Mouse (Mus musculus) CH12.LX (cell line): ENCODE measurements around the gene M6pr. TPM values are rescaled to one million over a fixed set of nuclear protein-coding genes. Genes with fewer than 3 reads are reported as not detected.

Experiments
- DNase-seq: peaks from one replicate; pipeline ENCODE4 v3.0.0-alpha.2; 2013; ENCODE audit errors: extremely low read depth
- H3K27ac ChIP-seq: 2 replicates; pipeline ENCODE4 v1.5.1; 2012; ENCODE audit warnings: low read depth, mild to moderate bottlenecking, control low read depth, moderate library complexity; ENCODE audit not compliant: insufficient read depth
- H3K27me3 ChIP-seq: replicated peaks from 2 replicates; pipeline ENCODE3; 2012; ENCODE audit warnings: inconsistent platforms
- H3K36me3 ChIP-seq, 2 experiments: replicated peaks in 1 of 2; 2 replicates each; pipeline versions ENCODE3 to v1.6.1; 2012; ENCODE audit warnings: inconsistent platforms in 1 of 2, low read length in 1 of 2, mild to moderate bottlenecking in 1 of 2, mixed read lengths in 1 of 2, moderate library complexity in 1 of 2; ENCODE audit not compliant: control insufficient read depth in 1 of 2, insufficient read depth in 1 of 2
- H3K4me1 ChIP-seq, 2 experiments: 2 replicates each; pipeline ENCODE4 v1.6.1; 2012; ENCODE audit warnings: inconsistent platforms in 1 of 2, moderate library complexity in 1 of 2; ENCODE audit not compliant: insufficient read depth in 2 of 2, control insufficient read depth in 1 of 2
- H3K4me2 ChIP-seq: 2 replicates; pipeline ENCODE4 v1.6.1; 2012; ENCODE audit warnings: low read depth, mild to moderate bottlenecking, control low read depth; ENCODE audit not compliant: poor library complexity, insufficient read depth, severe bottlenecking
- H3K4me3 ChIP-seq, 3 experiments: fragments of 150-350 bp in 1 of 3; sonication (generic) in 1 of 3; replicated peaks in 1 of 3; 2 replicates each; pipeline versions ENCODE3 to v1.5.1; 2011 to 2012; ENCODE audit warnings: low read depth in 2 of 3, low read length in 2 of 3, mild to moderate bottlenecking in 2 of 3, moderate library complexity in 2 of 3, control low read depth in 1 of 3, improper control_type of control experiment in 1 of 3, inconsistent platforms in 1 of 3, mixed read lengths in 1 of 3; ENCODE audit not compliant: poor library complexity in 1 of 3
- H3K79me2 ChIP-seq: replicated peaks from 2 replicates; pipeline ENCODE4 v1.6.1; 2012; ENCODE audit warnings: mild to moderate bottlenecking, moderate library complexity; ENCODE audit not compliant: control insufficient read depth, poor library complexity, insufficient read depth, severe bottlenecking; ENCODE audit errors: extremely low read depth
- H3K9ac ChIP-seq: 2 replicates; pipeline ENCODE4 v1.6.1; 2012; ENCODE audit warnings: low read depth, mild to moderate bottlenecking, control low read depth, moderate library complexity; ENCODE audit not compliant: insufficient read depth
- H3K9me3 ChIP-seq: replicated peaks from 2 replicates; pipeline ENCODE3; 2012; ENCODE audit warnings: low read length, inconsistent platforms, mixed read lengths
- BHLHE40 ChIP-seq: IDR thresholded peaks from 2 replicates; pipeline ENCODE4 v1.6.1; 2011; ENCODE audit warnings: mild to moderate bottlenecking, low read depth, low read length, improper control_type of control experiment
- CHD1 ChIP-seq: IDR thresholded peaks from 2 replicates; pipeline ENCODE4 v1.6.1; 2012; ENCODE audit warnings: low read depth, low read length, improper control_type of control experiment, inconsistent platforms
- CTCF ChIP-seq, 2 experiments: IDR thresholded peaks in 1 of 2; conservative IDR thresholded peaks in 1 of 2; 2 replicates each; pipeline ENCODE4 v1.5.1; 2011 to 2012; ENCODE audit warnings: low read depth in 2 of 2, low read length in 2 of 2, improper control_type of control experiment in 1 of 2, inconsistent platforms in 1 of 2, mild to moderate bottlenecking in 1 of 2, moderate library complexity in 1 of 2
- E2F4 ChIP-seq: IDR thresholded peaks from 2 replicates; pipeline ENCODE4 v1.6.1; 2011; ENCODE audit warnings: low read depth, low read length, improper control_type of control experiment; ENCODE audit not compliant: insufficient replicate concordance
- ELF1 ChIP-seq: IDR thresholded peaks from 2 replicates; pipeline ENCODE4 v1.6.1; 2014; ENCODE audit warnings: low read depth, mild to moderate bottlenecking, inconsistent platforms, low read length, improper control_type of control experiment
- EP300 ChIP-seq: IDR thresholded peaks from 2 replicates; pipeline ENCODE4 v1.6.1; 2011; ENCODE audit warnings: low read length, improper control_type of control experiment
- HCFC1 ChIP-seq: IDR thresholded peaks from 2 replicates; pipeline ENCODE4 v1.6.1; 2012; ENCODE audit warnings: low read depth, mild to moderate bottlenecking, inconsistent platforms, low read length, improper control_type of control experiment
- JUN ChIP-seq: IDR thresholded peaks from 2 replicates; pipeline ENCODE4 v1.6.1; 2011; ENCODE audit warnings: low read depth, mild to moderate bottlenecking, low read length, improper control_type of control experiment, moderate library complexity; ENCODE audit not compliant: insufficient read depth
- MAFK ChIP-seq: IDR thresholded peaks from 2 replicates; pipeline ENCODE4 v1.6.1; 2011; ENCODE audit warnings: low read length, improper control_type of control experiment; ENCODE audit not compliant: insufficient replicate concordance
- MAX ChIP-seq: IDR thresholded peaks from 2 replicates; pipeline ENCODE4 v1.6.1; 2011; ENCODE audit warnings: low read length, improper control_type of control experiment
- MAZ ChIP-seq: IDR thresholded peaks from 2 replicates; pipeline ENCODE4 v1.6.1; 2012; ENCODE audit warnings: low read depth, mild to moderate bottlenecking, inconsistent platforms, low read length, improper control_type of control experiment, moderate library complexity
- MEF2A ChIP-seq: IDR thresholded peaks from 2 replicates; pipeline ENCODE4 v1.6.1; 2014; ENCODE audit warnings: low read depth, mild to moderate bottlenecking, inconsistent platforms, low read length, improper control_type of control experiment, borderline replicate concordance
- MXI1 ChIP-seq: IDR thresholded peaks from 2 replicates; pipeline ENCODE4 v1.6.1; 2011; ENCODE audit warnings: mild to moderate bottlenecking, low read depth, low read length, improper control_type of control experiment
- NELFE ChIP-seq: IDR thresholded peaks from 2 replicates; pipeline ENCODE4 v1.6.1; 2011; ENCODE audit warnings: low read depth, low read length, improper control_type of control experiment
- NRF1 ChIP-seq: IDR thresholded peaks from 2 replicates; pipeline ENCODE4 v1.6.1; 2014; ENCODE audit warnings: low read depth, mild to moderate bottlenecking, inconsistent platforms, low read length, improper control_type of control experiment, moderate library complexity
- POLR2AphosphoS2 ChIP-seq: IDR thresholded peaks from 2 replicates; pipeline ENCODE4 v1.6.1; 2011; ENCODE audit warnings: low read depth, low read length, improper control_type of control experiment
- RAD21 ChIP-seq: IDR thresholded peaks from 2 replicates; pipeline ENCODE4 v1.6.1; 2011; ENCODE audit warnings: low read depth, mild to moderate bottlenecking, low read length, improper control_type of control experiment, moderate library complexity
- RCOR1 ChIP-seq: conservative IDR thresholded peaks from 2 replicates; pipeline ENCODE4 v1.6.1; 2012; ENCODE audit warnings: low read depth, mild to moderate bottlenecking, inconsistent platforms, low read length, improper control_type of control experiment
- SIN3A ChIP-seq: IDR thresholded peaks from 2 replicates; pipeline ENCODE4 v1.6.1; 2012; ENCODE audit warnings: low read length, improper control_type of control experiment, inconsistent platforms
- TCF12 ChIP-seq: IDR thresholded peaks from 2 replicates; pipeline ENCODE4 v1.6.1; 2014; ENCODE audit warnings: low read depth, mild to moderate bottlenecking, inconsistent platforms, low read length, improper control_type of control experiment
- USF1 ChIP-seq: IDR thresholded peaks from 2 replicates; pipeline ENCODE4 v1.6.1; 2014; ENCODE audit warnings: low read depth, mild to moderate bottlenecking, inconsistent platforms, low read length, improper control_type of control experiment
- USF2 ChIP-seq: conservative IDR thresholded peaks from 2 replicates; pipeline ENCODE4 v1.6.1; 2011; ENCODE audit warnings: low read depth, low read length, improper control_type of control experiment
- ZC3H11A ChIP-seq: IDR thresholded peaks from 2 replicates; pipeline ENCODE4 v1.6.1; 2012; ENCODE audit warnings: low read depth, mild to moderate bottlenecking, inconsistent platforms, low read length, improper control_type of control experiment
- ZKSCAN1 ChIP-seq: IDR thresholded peaks from 2 replicates; pipeline ENCODE4 v1.6.1; 2012; ENCODE audit warnings: low read depth, inconsistent platforms, low read length, improper control_type of control experiment, borderline replicate concordance
- ZMIZ1 ChIP-seq: IDR thresholded peaks from 2 replicates; pipeline ENCODE4 v1.6.1; 2012; ENCODE audit warnings: low read depth, mild to moderate bottlenecking, inconsistent platforms, low read length, improper control_type of control experiment
- ZNF384 ChIP-seq: IDR thresholded peaks from 2 replicates; pipeline ENCODE4 v1.6.1; 2012; ENCODE audit warnings: low read depth, low read length, improper control_type of control experiment, inconsistent platforms
- dilution Hi-C: fragments of 300-500 bp; cut with MboI; formaldehyde crosslinking; loops from 2 replicates; pipeline ENCODE4 v1.14.3; 2020; ENCODE audit warnings: low sequenced_read_pairs; ENCODE audit not compliant: extremely low pct_unique_long_range_greater_than_20kb, extremely low pct_ligation_motif_present
- in situ Hi-C: fragments of 300-500 bp; cut with MboI; formaldehyde crosslinking; loops from 3 replicates; pipeline ENCODE4 v1.14.3; 2019; ENCODE audit warnings: low sequenced_read_pairs, low pct_ligation_motif_present, low pct_unique_long_range_greater_than_20kb, mixed read lengths
- polyA plus RNA-seq: library from polyadenylated mRNA; unstranded; fragments of >175 nt; gene quantifications from 2 replicates; pipeline ENCODE4 v1.2.1, GENCODE M21; 2012; ENCODE audit warnings: low read depth; ENCODE audit not compliant: insufficient read length
- total RNA-seq, 2 experiments: library from RNA; depleted of rRNA; stranded (reverse); fragments of 300-350 nt in 1 of 2; fragments of >200 nt in 1 of 2; gene quantifications; 2 replicates each; pipeline ENCODE4 v1.2.3; 2012 to 2014

The M6pr gene
- total and polyA plus RNA-seq, 3 experiments, result 148 to 291 (median 228) TPM

- TF ChIP-seq ELF1 (no peak), ZMIZ1 (no peak), E2F4 (no peak), HCFC1 (no peak), ZNF384 (no peak), MAZ (no peak), ZC3H11A (no peak), RCOR1 (no peak), TCF12 (peak; percentile 89), NRF1 (no peak), USF1 (peak; percentile 87), CHD1 (no peak), RAD21 (no peak), MAFK (no peak)
Observed at GRCm38 (mm10) chr6:122293796-122294195, 14.7 kb upstream of the M6pr start (continued).

GRCm38 (mm10) chr6:122294290-122294689 lies 14.2 kb upstream of the M6pr start:
- Histone ChIP-seq H3K36me3 (no peaks in the 10 kb centered on the region), H3K4me1 (peaks cover 18 to 50% of the 10 kb centered on the region in 2 experiments), H3K9me3 (no peaks in the 10 kb centered on the region), H3K4me3 (peak overlapping the region in 1 of 3 experiments; percentile 39), H3K9ac (peak overlapping the region; percentile 68; the same call in 1 of the 2 replicates), H3K27ac (peak overlapping the region; percentile 98), H3K27me3 (no peaks in the 10 kb centered on the region), H3K4me2 (peak overlapping the region; percentile 52), H3K79me2 (peaks cover 5% of the 10 kb centered on the region; the same call in 1 of the 2 replicates)
- peak; percentile 63 for DNase-seq
- TF ChIP-seq MAZ, result peak; percentile 55; the same call in 1 of the 2 replicates
- no peak for TF ChIP-seq ZKSCAN1
- TF ChIP-seq ELF1, result peak; percentile 46; the same call in 1 of the 2 replicates
- 0 out of 2 replicates have a peak, but pooled peaks have one; percentile 39 for TF ChIP-seq MXI1
- 0 out of 2 replicates have a peak, but pooled peaks have one; percentile 23 for TF ChIP-seq NELFE
- no peak for TF ChIP-seq JUN
- peak; percentile 95 for TF ChIP-seq CHD1
- TF ChIP-seq MEF2A, result no peak
- no peak for TF ChIP-seq MAX
- peak; percentile 5; the same call in 1 of the 2 replicates for TF ChIP-seq SIN3A
- 0 out of 2 replicates have a peak, but pooled peaks have one; percentile 4 for TF ChIP-seq BHLHE40
- TF ChIP-seq RCOR1, result 0 out of 2 replicates have a peak, but pooled peaks have one; percentile 25
- TF ChIP-seq POLR2AphosphoS2, result no peak
- TF ChIP-seq CTCF (conservative IDR thresholded peaks at IDR 0.05 in 1 of 2, IDR thresholded peaks at IDR 0.05 in 1 of 2; ENCODE audit: low read depth in 2 of 2, low read length in 2 of 2), result no peak
- no peak for TF ChIP-seq EP300
- no peak for TF ChIP-seq USF2
- dilution Hi-C loops, result no loop called here
- in situ Hi-C loops, result no loop called here
